Mouse (Mus musculus): ENCODE data around the gene Prps1l3.

GRCm38 (mm10) chr12:57194609-57195008 is 35.6 kb upstream of the Prps1l3 start:
- peak; percentile 79 for TF ChIP-seq CTCF (IDR thresholded peaks at IDR 0.05; ENCODE audit: low read depth, low read length)
- TF ChIP-seq POLR2AphosphoS5 (IDR thresholded peaks at IDR 0.05; ENCODE audit: insufficient replicate concordance, low read depth, low read length), result no peak
- no peak for TF ChIP-seq GATA1 (IDR thresholded peaks at IDR 0.05; ENCODE audit: borderline replicate concordance, low read length)
- TF ChIP-seq TAL1 (conservative IDR thresholded peaks at IDR 0.05; ENCODE audit: low read depth, low read length), result no peak
- no peak for TF ChIP-seq GATA2 (IDR thresholded peaks at IDR 0.05; ENCODE audit: borderline replicate concordance, low read depth, low read length)

Measured in G1E (cell line).